Mouse (Mus musculus) hindbrain, embryonic 12.5 days (tissue): ENCODE results near the gene Plb1. TPM values are rescaled to one million over a fixed set of nuclear protein-coding genes. Genes with fewer than 3 reads are reported as not detected.

ENCODE experiments used
- ATAC-seq: fragments of 200-750 bp; cut with Nextera tagmentation; 2 replicates; pipeline ENCODE4 v1.8.0; 2017; ENCODE audit warnings: moderate TSS enrichment; ENCODE audit not compliant: low FRiP score
- H3K27ac ChIP-seq: fragments of 300-500 bp; sonication (generic); 2 replicates; pipeline ENCODE4 v1.5.1; 2016; ENCODE audit warnings: mild to moderate bottlenecking
- H3K27me3 ChIP-seq: fragments of 300-500 bp; sonication (generic); 2 replicates; pipeline ENCODE4 v1.6.1; 2016; ENCODE audit warnings: mild to moderate bottlenecking
- H3K36me3 ChIP-seq: fragments of 300-500 bp; sonication (generic); 2 replicates; pipeline ENCODE4 v1.6.1; 2016; ENCODE audit warnings: mild to moderate bottlenecking
- H3K4me1 ChIP-seq: fragments of 300-500 bp; sonication (generic); 2 replicates; pipeline ENCODE4 v1.6.1; 2016
- H3K4me2 ChIP-seq: fragments of 300-500 bp; sonication (generic); replicated peaks from 2 replicates; pipeline ENCODE4 v1.6.1; 2016; ENCODE audit warnings: mild to moderate bottlenecking
- H3K4me3 ChIP-seq: fragments of 300-500 bp; sonication (generic); 2 replicates; pipeline ENCODE4 v1.5.1; 2016; ENCODE audit warnings: mild to moderate bottlenecking
- H3K9ac ChIP-seq: fragments of 300-500 bp; sonication (generic); 2 replicates; pipeline ENCODE4 v1.6.1; 2016; ENCODE audit warnings: mild to moderate bottlenecking, moderate library complexity
- H3K9me3 ChIP-seq: fragments of 300-500 bp; sonication (generic); replicated peaks from 2 replicates; pipeline ENCODE4 v1.6.1; 2016; ENCODE audit warnings: mild to moderate bottlenecking
- WGBS: fragments of 180-500 bp; shearing (Covaris S2); methylation state at CpG from one replicate; pipeline ENCODE4 v1.1.7; 2016; 5-methylcytosine and 5-hydroxymethylcytosine counted together
- polyA plus RNA-seq: library from polyadenylated mRNA; unstranded; fragments of >200 nt; fragmentation: Nextera tagmentation; extraction: Ambion mirVana; gene quantifications from 2 replicates; pipeline ENCODE4 v1.2.1, GENCODE M21; 2016

The Plb1 gene
- polyA plus RNA-seq, 1 experiment from 2014 or later: 0.21 TPM

- no peaks in the 10 kb centered on the region for H3K9me3 ChIP-seq
- peaks cover 2% of the 10 kb centered on the region for H3K4me1 ChIP-seq
- ATAC-seq: no peak
- no peaks in the 10 kb centered on the region for H3K27me3 ChIP-seq
- H3K27ac ChIP-seq: no peak overlapping the region
- no peak overlapping the region for H3K4me2 ChIP-seq
- H3K36me3 ChIP-seq: no peaks in the 10 kb centered on the region
- H3K9ac ChIP-seq: no peak overlapping the region
- 81% methylated on average over 1 of the region's 1 CpGs for WGBS
- H3K4me3 ChIP-seq: no peak overlapping the region
Observed at GRCm38 (mm10) chr5:32340246-32340645, 107.7 kb downstream of the Plb1 start.

- H3K9me3 ChIP-seq: no peaks in the 10 kb centered on the region
- 73% methylated on average over 5 of the region's 5 CpGs for WGBS
- no peaks in the 10 kb centered on the region for H3K36me3 ChIP-seq
- no peak overlapping the region for H3K4me3 ChIP-seq
- H3K9ac ChIP-seq: no peak overlapping the region
- H3K27me3 ChIP-seq: no peaks in the 10 kb centered on the region
- no peak overlapping the region for H3K27ac ChIP-seq
- no peak overlapping the region for H3K4me2 ChIP-seq
- H3K4me1 ChIP-seq: 0 out of 2 replicates have a peak, but pooled peaks cover 7% of the 10 kb centered on the region
- ATAC-seq: no peak
Observed at GRCm38 (mm10) chr5:32342711-32343285, 110.3 kb downstream of the Plb1 start.

- Histone ChIP-seq H3K36me3 (no peaks in the 10 kb centered on the region), H3K9me3 (no peaks in the 10 kb centered on the region), H3K27ac (0 out of 2 replicates have a peak overlapping the region, but pooled peaks have one; percentile 35), H3K4me1 (0 out of 2 replicates have a peak, but pooled peaks cover 7% of the 10 kb centered on the region), H3K4me2 (no peak overlapping the region), H3K4me3 (no peak overlapping the region), H3K9ac (no peak overlapping the region), H3K27me3 (no peaks in the 10 kb centered on the region)
- WGBS: 34% methylated on average over 10 of the region's 10 CpGs
- peak; percentile 40; the same call in 1 of the 2 replicates for ATAC-seq
Observed at GRCm38 (mm10) chr5:32346025-32346912, 113.8 kb downstream of the Plb1 start.

- H3K27ac ChIP-seq: no peak overlapping the region
- ATAC-seq: no peak
- H3K9ac ChIP-seq: no peak overlapping the region
- no peaks in the 10 kb centered on the region for H3K36me3 ChIP-seq
- no peak overlapping the region for H3K4me3 ChIP-seq
- H3K27me3 ChIP-seq: no peaks in the 10 kb centered on the region
- no peak overlapping the region for H3K4me2 ChIP-seq
- H3K9me3 ChIP-seq: no peaks in the 10 kb centered on the region
- 0 out of 2 replicates have a peak, but pooled peaks cover 7% of the 10 kb centered on the region for H3K4me1 ChIP-seq
- WGBS: 78% methylated on average over 3 of the region's 3 CpGs
Observed at GRCm38 (mm10) chr5:32349718-32350117, 117.2 kb downstream of the Plb1 start.

GRCm38 (mm10) chr5:32350551-32351256 lies 118.2 kb downstream of the Plb1 start:
- H3K4me1 ChIP-seq: peaks cover 9% of the 10 kb centered on the region; the same call in 1 of the 2 replicates
- H3K4me3 ChIP-seq: no peak overlapping the region
- no peak overlapping the region for H3K9ac ChIP-seq
- H3K36me3 ChIP-seq: no peaks in the 10 kb centered on the region
- ATAC-seq: no peak
- no peaks in the 10 kb centered on the region for H3K27me3 ChIP-seq
- no peak overlapping the region for H3K27ac ChIP-seq
- H3K9me3 ChIP-seq: no peaks in the 10 kb centered on the region
- no peak overlapping the region for H3K4me2 ChIP-seq
- 89% methylated on average over 3 of the region's 3 CpGs for WGBS

- H3K4me2 ChIP-seq: no peak overlapping the region
- H3K27me3 ChIP-seq: no peaks in the 10 kb centered on the region
- 91% methylated on average over 4 of the region's 4 CpGs for WGBS
- no peaks in the 10 kb centered on the region for H3K36me3 ChIP-seq
- H3K9ac ChIP-seq: no peak overlapping the region
- peaks cover 2% of the 10 kb centered on the region; the same call in 1 of the 2 replicates for H3K4me1 ChIP-seq
- H3K9me3 ChIP-seq: no peaks in the 10 kb centered on the region
- no peak for ATAC-seq
- H3K4me3 ChIP-seq: no peak overlapping the region
- H3K27ac ChIP-seq: no peak overlapping the region
Observed at GRCm38 (mm10) chr5:32351721-32352465, 119.4 kb downstream of the Plb1 start.

- WGBS: 89% methylated on average over 3 of the region's 3 CpGs
Observed at GRCm38 (mm10) chr5:32352845-32353244, 120.3 kb downstream of the Plb1 start.

GRCm38 (mm10) chr5:32353280-32353679 lies 120.8 kb downstream of the Plb1 start:
- H3K27me3 ChIP-seq: no peaks in the 10 kb centered on the region
- no peak overlapping the region for H3K4me3 ChIP-seq
- no peak overlapping the region for H3K4me2 ChIP-seq
- H3K9me3 ChIP-seq: no peaks in the 10 kb centered on the region
- no peaks in the 10 kb centered on the region for H3K36me3 ChIP-seq
- no peak overlapping the region for H3K27ac ChIP-seq
- WGBS: 80% methylated on average over 2 of the region's 2 CpGs
- peaks cover 2% of the 10 kb centered on the region; the same call in 1 of the 2 replicates for H3K4me1 ChIP-seq
- no peak overlapping the region for H3K9ac ChIP-seq
- ATAC-seq: no peak

More at GRCm38 (mm10) chr5:32352845-32353244, 120.3 kb downstream of the Plb1 start:
- Histone ChIP-seq H3K9ac (no peak overlapping the region), H3K4me3 (no peak overlapping the region), H3K4me2 (no peak overlapping the region), H3K9me3 (no peaks in the 10 kb centered on the region), H3K36me3 (no peaks in the 10 kb centered on the region), H3K4me1 (peaks cover 2% of the 10 kb centered on the region; the same call in 1 of the 2 replicates), H3K27ac (no peak overlapping the region), H3K27me3 (no peaks in the 10 kb centered on the region)
- ATAC-seq: no peak

- Histone ChIP-seq H3K27me3 (no peaks in the 10 kb centered on the region), H3K27ac (no peak overlapping the region), H3K4me3 (no peak overlapping the region), H3K9me3 (no peaks in the 10 kb centered on the region), H3K4me1 (no peaks in the 10 kb centered on the region), H3K9ac (no peak overlapping the region), H3K4me2 (no peak overlapping the region), H3K36me3 (no peaks in the 10 kb centered on the region)
- ATAC-seq: no peak
- 90% methylated on average over 4 of the region's 4 CpGs for WGBS
Observed at GRCm38 (mm10) chr5:32360511-32360910, 128.0 kb downstream of the Plb1 start.

GRCm38 (mm10) chr5:32361441-32362235 lies 129.1 kb downstream of the Plb1 start:
- no peaks in the 10 kb centered on the region for H3K4me1 ChIP-seq
- H3K9me3 ChIP-seq: no peaks in the 10 kb centered on the region
- H3K27me3 ChIP-seq: no peaks in the 10 kb centered on the region
- H3K9ac ChIP-seq: no peak overlapping the region
- ATAC-seq: no peak
- H3K36me3 ChIP-seq: no peaks in the 10 kb centered on the region
- no peak overlapping the region for H3K4me3 ChIP-seq
- H3K4me2 ChIP-seq: no peak overlapping the region
- WGBS: 89% methylated on average over 3 of the region's 3 CpGs
- no peak overlapping the region for H3K27ac ChIP-seq

- WGBS: 91% methylated on average over 1 of the region's 1 CpGs
- no peaks in the 10 kb centered on the region for H3K9me3 ChIP-seq
- H3K4me1 ChIP-seq: no peaks in the 10 kb centered on the region
- no peaks in the 10 kb centered on the region for H3K27me3 ChIP-seq
- no peak overlapping the region for H3K9ac ChIP-seq
- no peak overlapping the region for H3K27ac ChIP-seq
- ATAC-seq: no peak
- H3K4me3 ChIP-seq: no peak overlapping the region
- H3K36me3 ChIP-seq: no peaks in the 10 kb centered on the region
- no peak overlapping the region for H3K4me2 ChIP-seq
Observed at GRCm38 (mm10) chr5:32369391-32369790, 136.9 kb downstream of the Plb1 start.
